Mouse (Mus musculus) megakaryocyte progenitor cell, adult 5-6 weeks (primary cell): ENCODE results near the gene Copz2. TPM values are rescaled to one million over a fixed set of nuclear protein-coding genes. Genes with fewer than 3 reads are reported as not detected.

Experiments used
- ATAC-seq: replicated peaks from 2 replicates; pipeline ENCODE4 v1.8.0; 2016; ENCODE audit warnings: mild to moderate bottlenecking, moderate TSS enrichment, inconsistent platforms; ENCODE audit not compliant: poor library complexity
- total RNA-seq, 2 experiments: library from RNA; stranded (forward) in 1 of 2; stranded (reverse) in 1 of 2; fragments of 157-497, 149-512 nt in 1 of 2; fragments of 200-1000 nt in 1 of 2; gene quantifications; 2 replicates each; pipeline versions ENCODE4 v1.2.3 to v1.2.4; 2015 to 2017

The Copz2 gene
- total RNA-seq, 2 experiments from 2014 or later: 3.3 to 6.5 TPM

DNA sequence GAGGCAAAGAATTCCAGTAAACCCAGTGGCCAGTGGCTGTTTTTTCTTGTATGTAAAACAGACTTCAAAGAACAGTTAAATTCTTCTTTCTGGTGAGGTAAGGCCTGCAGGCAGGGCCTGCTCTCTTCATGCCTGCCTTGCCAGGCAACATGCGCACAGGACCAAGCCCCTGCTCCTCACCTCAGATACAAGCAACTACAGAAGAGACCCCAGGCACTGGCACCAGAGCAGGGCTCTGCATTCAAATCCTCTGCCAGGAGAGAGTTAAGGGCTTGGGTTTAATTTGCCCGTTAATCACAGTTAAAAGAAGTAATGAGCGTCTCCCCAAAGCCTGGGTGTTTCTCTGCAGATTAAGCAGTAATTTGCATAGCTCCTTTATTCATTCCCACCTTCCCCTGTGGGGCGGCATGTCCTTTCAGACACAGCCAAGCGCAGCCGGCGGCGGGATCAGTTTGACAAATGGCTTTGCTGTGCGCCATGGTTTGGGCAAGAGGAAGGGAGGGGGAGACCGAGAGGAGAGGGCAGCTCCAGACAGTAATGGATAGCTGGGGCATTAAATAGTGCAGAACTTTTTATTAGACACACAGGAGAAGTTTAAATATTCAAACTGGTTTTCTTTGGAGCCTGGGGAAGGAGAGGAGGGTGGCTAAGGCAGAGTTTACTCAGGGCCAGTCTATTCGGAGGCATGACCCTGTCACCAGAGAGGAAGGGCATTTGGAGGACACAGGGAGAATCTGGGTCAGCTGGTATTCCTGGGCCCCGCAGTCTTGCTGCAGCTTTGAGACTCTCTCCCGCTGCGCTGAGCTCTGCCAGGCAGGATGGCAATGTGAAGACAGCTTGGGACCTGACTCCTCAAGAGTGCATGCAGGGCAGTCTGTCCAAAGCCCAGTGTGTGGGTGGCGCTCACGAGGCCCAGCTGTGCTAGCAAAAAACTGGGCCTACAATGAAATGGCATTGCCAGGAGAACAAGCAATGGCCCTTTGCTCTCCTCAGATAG, 53.3 kb downstream of the Copz2 start:
- no peak for ATAC-seq

DNA sequence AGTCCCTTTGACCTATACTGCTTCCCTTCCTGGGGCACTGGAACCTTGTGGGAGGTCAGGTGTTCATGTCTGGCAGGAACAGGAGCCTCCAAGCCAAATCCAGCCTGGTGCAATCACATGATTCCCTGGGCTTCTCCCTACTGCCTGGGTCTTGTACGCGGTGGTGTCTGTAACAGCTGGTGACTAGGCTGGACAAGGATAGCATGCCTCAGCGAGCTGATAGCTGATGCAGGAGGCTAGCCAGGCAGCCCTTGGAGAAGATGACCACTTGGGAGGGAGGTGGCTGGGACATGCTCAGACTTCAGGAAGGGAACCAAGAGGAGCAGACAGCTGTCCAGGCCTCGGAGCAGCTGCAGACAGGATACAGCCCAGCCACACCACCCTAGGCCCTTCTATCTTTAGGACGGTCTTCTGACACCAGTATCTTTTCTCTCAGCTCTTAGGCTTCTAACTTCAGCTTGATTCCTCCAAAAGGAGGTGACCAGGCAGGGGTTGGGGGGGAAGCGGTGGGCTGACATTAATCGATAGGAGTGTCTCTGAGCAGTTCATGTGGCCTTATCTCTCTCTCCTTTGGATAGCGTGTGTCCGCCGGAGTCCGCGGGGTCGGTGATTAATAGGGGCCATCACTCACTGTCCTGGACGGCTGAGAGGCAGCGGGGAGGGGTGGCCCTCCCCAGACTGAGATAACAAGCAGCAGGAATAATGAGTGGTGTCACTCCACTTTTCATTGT, 56.9 kb downstream of the Copz2 start:
- ATAC-seq: no peak

DNA sequence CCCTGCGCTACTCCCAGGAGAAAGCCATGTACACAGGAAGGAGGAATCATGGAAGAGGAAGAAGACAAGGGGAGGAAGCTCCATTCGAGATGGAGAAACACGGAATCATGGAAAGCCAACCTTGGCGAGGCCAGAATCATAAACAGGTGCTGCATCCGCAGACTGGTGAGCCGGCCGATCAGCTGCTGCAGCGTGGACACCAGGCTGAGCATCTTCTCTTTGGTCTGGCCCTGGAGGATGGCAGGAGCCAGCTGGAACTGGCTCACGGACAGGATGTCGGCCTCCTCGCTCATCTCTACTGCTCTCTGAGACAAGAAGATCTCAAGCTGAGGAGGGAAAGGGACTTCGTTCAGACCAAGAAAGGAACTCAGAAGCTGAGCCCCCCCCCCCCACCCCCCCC, 58.9 kb downstream of the Copz2 start:
- ATAC-seq: no peak

DNA sequence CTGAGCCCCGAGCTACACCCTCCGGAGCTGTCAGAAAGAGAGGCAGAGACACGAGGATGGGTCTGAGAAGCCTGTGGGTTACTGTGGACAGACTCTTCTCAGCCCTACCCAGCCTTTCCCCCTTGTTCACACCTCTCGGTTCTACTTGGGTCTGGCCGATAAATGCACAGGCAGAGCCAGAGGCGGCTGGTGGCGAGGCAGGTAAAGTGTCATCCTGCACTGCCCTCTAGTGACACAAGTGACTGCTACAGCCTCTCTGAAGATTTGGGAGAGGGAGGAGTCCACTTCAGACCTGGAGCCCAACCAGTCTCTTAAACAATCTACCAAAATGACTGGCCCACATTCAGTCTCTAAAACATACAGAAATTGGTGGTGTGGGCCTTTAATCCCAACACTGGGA, 60.3 kb downstream of the Copz2 start:
- ATAC-seq: peak; percentile 97

Other genes starting within 250 kb of the Copz2 start
- gene Snx11, start 72.3 kb upstream of the Copz2 start, total RNA-seq (2015): 8.6 and 9.6 TPM in 2 replicates
- gene Snx11, start 72.3 kb upstream of the Copz2 start, total RNA-seq (2017): 16.9 and 17.3 TPM in 2 replicates
- 61.3 and 70.5 TPM in 2 replicates for gene Cbx1, start 60.7 kb upstream of the Copz2 start, total RNA-seq (2015)
- gene Cbx1, start 60.7 kb upstream of the Copz2 start, total RNA-seq (2017): 94.4 and 116 TPM in 2 replicates
- gene Nfe2l1, start 19.9 kb upstream of the Copz2 start, total RNA-seq (2015): 39.0 and 39.8 TPM in 2 replicates
- gene Nfe2l1, start 19.9 kb upstream of the Copz2 start, total RNA-seq (2017): 41.0 and 42.5 TPM in 2 replicates
- gene Cdk5rap3, start 66.6 kb downstream of the Copz2 start, total RNA-seq (2015): 30.3 and 31.4 TPM in 2 replicates
- 70.1 and 74.3 TPM in 2 replicates for gene Cdk5rap3, start 66.6 kb downstream of the Copz2 start, total RNA-seq (2017)
- gene Prr15l, start 78.2 kb downstream of the Copz2 start, total RNA-seq (2015): not detected in 2 replicates
- not detected in 2 replicates for gene Prr15l, start 78.2 kb downstream of the Copz2 start, total RNA-seq (2017)
- 22.5 and 23.0 TPM in 2 replicates for gene Pnpo, start 94.1 kb downstream of the Copz2 start, total RNA-seq (2015)
- gene Pnpo, start 94.1 kb downstream of the Copz2 start, total RNA-seq (2017): 36.3 and 38.7 TPM in 2 replicates
- gene Sp2, start 133.1 kb downstream of the Copz2 start, total RNA-seq (2015): 21.0 and 27.4 TPM in 2 replicates
- gene Sp2, start 133.1 kb downstream of the Copz2 start, total RNA-seq (2017): 2.3 and 2.8 TPM in 2 replicates
- gene Sp6, start 163.5 kb downstream of the Copz2 start, total RNA-seq (2015): not detected in 2 replicates
- gene Sp6, start 163.5 kb downstream of the Copz2 start, total RNA-seq (2017): 0.03 TPM in 1 of 2 replicates, not detected in the other
- gene Scrn2, start 180.1 kb downstream of the Copz2 start, total RNA-seq (2015): 3.0 and 4.2 TPM in 2 replicates
- gene Scrn2, start 180.1 kb downstream of the Copz2 start, total RNA-seq (2017): 18.3 and 21.1 TPM in 2 replicates
- 0.64 and 0.69 TPM in 2 replicates for gene Lrrc46, start 191.5 kb downstream of the Copz2 start, total RNA-seq (2015)
- gene Lrrc46, start 191.5 kb downstream of the Copz2 start, total RNA-seq (2017): not detected in 2 replicates
- gene Mrpl10, start 191.7 kb downstream of the Copz2 start, total RNA-seq (2015): 32.1 and 34.0 TPM in 2 replicates
- gene Mrpl10, start 191.7 kb downstream of the Copz2 start, total RNA-seq (2017): 19.7 and 24.5 TPM in 2 replicates
- gene Osbpl7, start 200.8 kb downstream of the Copz2 start, total RNA-seq (2015): 8.5 and 9.7 TPM in 2 replicates
- gene Osbpl7, start 200.8 kb downstream of the Copz2 start, total RNA-seq (2017): 8.3 and 10.5 TPM in 2 replicates